Mouse (Mus musculus): Measurements from ENCODE around the gene Myo1d.

Myo1d gene

DNA sequence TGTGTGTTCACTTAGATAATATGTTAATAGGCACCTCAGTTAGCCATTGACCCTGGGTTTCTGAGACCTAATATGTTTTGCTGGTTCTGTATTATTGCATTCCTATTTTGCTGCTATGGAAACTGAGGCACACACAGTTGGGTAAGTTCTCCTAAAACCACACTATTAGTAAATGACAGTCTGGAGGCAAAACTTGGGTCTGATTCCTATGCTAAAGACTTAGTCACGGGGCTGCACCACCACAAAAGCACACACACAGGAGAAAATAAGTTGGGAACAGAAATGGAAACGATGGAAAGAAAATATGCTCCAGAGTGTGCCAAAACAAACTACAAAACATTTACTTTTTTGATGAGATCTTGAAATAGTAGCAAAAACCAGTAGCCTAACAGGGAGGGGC, 45.1 kb downstream of the Myo1d start:
- intact Hi-C loops (cut with DNase I) = no loop called here

DNA sequence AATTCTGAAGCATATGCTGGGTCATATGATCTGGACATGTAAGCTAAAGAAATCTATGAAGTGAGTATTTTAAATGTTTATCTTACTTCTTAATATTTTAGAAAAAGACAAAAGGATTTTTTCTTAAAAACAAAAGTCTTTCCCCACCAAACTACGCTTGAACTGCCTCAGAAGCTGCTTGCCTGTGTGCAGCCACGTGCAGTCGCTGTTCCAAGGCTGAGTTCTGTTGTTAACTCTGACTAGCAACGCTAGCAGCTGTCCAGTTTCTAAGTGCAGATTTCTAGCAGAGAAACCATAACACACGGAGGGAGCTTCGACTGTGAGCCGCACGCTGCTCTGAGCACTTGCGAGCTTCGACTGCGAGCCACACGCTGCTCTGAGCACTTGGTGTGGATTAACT, 55.1 kb downstream of the Myo1d start:
- intact Hi-C loops (cut with DNase I) = no loop called here

DNA sequence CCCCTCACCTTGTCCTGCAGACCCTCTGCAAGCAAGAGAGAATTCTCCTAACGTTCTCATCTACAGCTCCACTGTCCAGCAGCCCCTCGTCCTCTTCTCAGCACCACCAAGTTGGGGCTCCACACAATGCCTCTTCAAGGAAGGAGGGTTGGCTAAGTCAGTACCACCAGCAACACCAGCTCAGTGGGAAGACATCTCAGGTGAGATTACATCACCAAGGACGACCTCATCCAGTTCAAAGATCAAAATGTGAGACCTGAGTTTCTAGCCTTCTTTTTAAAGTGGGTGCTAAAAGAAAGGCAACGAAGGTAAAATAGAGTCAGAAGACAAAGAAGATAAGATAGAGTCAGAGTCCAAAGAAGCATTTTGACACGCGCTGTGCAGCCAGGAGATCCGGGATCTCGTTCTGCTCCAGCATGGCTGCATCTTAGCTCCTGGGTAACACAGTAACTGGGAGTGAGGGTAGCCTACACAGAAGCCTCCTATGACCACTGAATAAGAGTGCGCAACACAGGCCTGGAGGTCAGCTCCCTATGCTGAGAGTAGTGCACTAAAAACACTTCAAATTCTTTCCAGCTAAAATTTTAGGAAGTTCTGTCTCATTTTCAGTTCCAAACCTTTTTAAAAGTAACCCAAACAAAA, 56.3 kb downstream of the Myo1d start:
- intact Hi-C loops (cut with DNase I) = no loop called here

DNA sequence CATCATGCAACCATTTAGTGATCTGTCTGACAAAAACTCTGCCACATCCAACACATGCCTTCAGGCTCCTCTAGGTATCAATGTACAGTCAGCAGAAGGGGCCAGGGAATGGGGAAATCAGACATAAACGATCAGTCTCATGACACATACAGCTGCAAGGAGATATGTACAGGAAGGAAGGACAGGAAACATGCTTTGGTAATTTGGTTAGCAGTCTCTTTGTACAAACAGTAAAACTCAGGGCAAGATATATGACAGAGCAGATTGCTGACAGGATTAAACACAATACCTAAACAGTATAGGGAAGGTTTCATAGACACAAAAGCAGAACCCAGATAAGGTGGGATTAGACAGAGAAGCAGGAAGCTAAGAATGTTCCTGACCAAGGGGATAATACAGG, 60.8 kb downstream of the Myo1d start:
- intact Hi-C loops (cut with DNase I) = no loop called here

DNA sequence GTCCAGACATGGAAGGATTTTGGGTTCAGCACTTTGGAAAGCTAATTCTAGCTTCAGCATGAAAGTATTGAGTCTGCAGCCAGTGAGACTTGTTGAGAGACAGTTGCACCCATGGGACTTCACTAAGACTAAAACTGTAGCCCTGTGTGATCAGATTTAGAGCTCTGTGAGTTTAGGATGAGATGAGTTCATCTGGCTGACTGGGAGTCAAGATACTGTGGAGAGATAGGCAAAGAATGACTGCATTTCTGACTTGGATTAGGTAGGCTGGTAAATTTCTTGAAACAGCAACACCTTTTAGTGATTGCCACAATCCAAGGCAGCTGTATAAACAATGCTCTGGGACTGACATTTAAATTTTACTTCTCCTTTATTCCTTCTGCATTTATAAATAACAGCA, 61.8 kb downstream of the Myo1d start:
- intact Hi-C loops (cut with DNase I) = no loop called here

DNA sequence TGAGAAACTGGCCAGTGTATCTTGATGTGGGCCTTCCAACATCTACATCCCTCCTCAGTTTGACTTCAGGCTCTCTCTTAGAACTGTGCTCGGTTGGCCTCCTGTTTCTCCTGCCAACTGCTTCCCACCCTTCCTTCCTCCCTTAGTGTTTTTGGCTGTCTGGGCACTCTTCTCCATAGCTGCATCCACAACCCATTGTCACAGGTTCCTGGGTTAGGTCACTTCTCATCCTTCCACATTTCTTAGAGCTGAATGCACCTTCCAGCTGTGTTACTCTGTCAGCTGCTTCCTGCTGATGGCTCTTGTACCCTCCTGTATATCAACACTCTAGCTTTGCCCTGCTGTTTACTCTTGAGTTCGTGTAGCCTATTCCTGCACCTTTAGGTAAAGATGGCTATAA, 64.7 kb downstream of the Myo1d start:
- intact Hi-C loops (cut with DNase I) = no loop called here

DNA sequence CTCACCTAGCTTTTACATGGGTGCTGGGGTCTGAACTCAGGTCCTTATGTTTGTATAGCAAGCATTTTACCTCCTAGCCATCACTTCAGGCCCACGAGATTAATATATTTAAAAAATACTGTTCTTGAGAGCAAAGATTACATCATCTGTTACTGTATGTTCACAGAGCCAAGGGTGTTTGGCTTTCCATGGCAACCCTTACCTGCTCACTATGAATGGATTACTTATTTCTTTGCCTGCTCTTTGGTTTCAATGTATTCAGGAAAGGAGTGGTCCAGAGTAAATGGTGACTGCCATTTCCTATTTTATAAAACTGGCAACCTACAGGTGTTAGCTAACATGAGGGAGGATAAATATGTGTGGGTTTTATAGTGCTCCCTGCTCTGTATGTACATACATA, 66.1 kb downstream of the Myo1d start:
- intact Hi-C loops (cut with DNase I) = no loop called here

DNA sequence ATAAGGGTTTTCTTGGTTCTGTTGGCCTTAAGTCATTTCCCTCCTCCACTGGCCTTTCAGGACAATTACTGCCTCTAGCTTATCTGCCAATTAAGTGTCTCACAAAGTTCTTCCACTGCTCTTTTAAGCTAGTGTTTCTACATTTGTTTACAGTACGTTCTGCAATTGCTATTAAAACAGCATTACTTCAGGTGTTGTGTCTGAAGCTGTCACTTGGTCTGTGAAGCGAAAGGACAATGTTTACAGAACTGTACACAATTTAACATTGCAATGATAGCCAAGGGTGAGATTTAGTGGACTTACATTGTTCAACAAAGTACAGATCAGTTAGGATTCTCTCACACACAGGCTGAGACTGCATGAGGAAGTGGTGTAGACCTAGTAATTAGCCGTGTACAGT, 67.6 kb downstream of the Myo1d start:
- intact Hi-C loops (cut with DNase I) = no loop called here

DNA sequence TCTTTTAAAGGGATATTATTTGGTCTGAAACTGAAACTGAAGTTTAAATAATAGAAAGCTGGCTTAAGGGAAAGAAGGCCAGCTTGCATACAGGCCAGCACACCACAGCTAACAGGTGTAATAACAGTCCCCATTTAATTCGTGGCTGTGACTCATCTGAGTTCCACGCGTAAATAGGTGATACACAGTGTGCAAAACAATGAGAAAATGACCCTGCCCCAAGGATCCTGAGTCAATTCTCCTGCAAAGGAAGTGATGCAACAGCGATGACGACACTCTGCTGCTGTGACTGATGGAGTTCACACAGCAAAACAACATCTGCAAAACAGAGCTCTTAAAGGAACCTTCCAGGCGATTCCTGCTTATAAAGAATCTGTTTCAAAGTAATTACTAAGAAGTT, 68.5 kb downstream of the Myo1d start:
- intact Hi-C loops (cut with DNase I) = no loop called here

DNA sequence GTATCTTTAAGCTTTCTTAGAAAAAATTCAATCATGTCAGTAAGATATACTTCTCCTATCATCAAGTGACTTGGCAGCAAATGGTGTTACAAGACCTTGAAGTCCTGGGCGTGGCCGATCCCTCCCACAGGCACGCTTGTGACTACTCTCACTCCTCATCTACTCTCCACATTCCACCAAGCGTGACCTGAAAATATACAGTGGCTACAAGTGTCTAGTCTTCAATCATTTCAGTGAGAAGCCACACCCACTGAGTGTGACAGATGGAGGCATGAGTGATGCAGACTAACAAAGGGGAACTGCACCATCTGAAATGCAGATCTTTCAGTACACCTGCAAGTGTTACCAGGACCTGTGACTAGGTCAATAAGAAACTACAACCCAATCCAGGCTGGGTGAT, 79.2 kb downstream of the Myo1d start:
- intact Hi-C loops (cut with DNase I) = no loop called here

DNA sequence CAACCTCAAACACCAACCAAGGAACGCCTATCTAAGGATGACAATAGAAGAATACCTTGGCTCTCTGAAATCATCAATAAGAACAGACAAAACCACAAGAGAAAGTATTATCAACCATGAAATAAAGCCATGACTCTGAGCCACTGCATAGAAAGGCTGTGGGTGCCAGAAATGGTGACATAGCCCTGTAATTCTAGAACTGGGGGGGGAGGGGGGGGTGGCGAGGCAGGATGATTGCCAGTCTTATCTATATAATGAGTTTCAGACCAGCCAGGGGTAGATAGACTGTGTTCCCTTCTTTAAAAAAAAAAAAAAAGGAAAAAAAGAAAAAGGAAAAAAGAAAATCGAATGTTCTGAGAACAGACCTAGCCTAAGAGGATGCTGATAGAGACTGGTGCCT, 81.1 kb downstream of the Myo1d start:
- intact Hi-C loops (cut with DNase I) = loop anchor here (2.0 to 5.0 kb wide), 3 partner anchors 82 to 119 kb away; partner anchors contain the start of gene Myo1d

DNA sequence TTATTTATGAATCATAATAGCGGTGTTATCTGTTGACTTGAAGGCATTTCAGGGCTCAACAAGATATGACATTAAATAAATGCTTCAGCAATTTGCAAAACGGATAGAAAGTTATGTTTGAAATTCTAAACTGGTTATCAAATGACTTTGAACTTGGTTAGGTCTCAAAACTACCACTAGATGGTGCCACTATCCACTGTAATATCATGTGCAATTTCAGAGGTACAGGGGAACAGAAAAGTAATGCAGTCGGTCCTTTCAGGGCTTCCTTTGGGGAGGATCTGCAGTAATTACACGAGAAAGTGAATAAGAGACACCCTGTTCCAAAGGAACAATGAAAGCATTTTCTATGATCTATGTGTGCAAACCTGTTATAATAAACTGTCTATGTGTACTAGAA, 83.5 kb downstream of the Myo1d start:
- intact Hi-C loops (cut with DNase I) = loop anchor here (5.0 kb wide), 2 partner anchors 101 to 121 kb away; no protein-coding TSS in a partner anchor

DNA sequence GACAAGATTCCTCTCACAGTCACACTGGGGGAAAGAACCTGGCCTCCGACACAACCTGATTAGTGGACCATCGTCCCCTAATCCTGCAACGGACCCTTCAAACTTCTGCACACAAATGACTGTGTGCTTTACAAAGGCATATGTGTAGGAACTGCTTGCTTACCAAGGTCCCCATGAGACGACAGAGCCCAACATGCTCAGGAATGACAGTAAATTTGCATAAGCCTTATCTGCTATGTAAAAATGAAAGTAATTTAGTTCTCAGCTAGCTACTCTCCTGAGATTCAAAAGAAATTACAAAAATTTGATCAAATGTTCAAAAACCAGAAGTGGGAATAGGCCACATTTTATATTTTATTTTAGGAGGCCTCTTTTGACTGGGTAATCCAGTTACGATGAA, 95.2 kb downstream of the Myo1d start:
- intact Hi-C loops (cut with DNase I) = no loop called here

DNA sequence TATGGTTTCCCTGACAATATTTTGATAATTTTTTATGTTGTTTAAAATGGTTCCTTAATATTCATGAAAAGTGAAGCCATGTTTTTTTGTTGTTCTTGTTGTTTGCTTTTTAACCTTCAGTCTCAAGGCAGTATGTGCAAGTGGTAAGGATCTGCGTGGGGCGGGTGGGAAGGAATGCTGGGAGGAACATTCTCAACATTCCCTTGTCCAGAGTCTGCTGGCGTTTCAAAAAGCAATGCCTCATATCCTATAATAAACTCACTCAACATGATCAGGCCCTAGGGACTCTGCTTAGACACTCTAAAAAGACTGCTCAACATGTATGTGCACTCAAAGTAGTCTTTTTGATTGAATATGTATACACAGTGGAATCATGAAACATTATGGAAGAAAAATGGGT, 97.1 kb downstream of the Myo1d start:
- intact Hi-C loops (cut with DNase I) = no loop called here

DNA sequence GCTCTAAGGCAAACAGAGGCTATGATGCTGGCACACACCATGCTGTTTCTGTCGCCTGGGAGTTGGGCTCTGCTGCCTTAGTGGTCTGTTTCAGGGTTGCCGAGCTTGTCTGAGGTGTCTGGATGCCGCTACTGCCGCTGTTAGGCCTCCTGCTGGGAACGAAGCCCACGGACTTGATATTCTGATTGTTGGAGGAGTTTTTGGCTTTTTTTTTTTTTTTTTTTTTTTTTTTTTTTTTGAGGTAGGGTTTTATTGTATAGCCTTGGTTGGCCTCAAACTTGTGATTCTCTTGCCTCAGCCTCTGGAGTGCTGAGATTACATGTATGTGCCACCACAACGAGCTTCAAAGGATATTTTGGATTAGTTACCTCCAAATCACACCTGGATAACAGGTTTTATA, 106.8 kb downstream of the Myo1d start:
- intact Hi-C loops (cut with DNase I) = loop anchor here (5.0 kb wide), 1 partner anchor 246 kb away; the partner anchor contains the start of gene Psmd11

DNA sequence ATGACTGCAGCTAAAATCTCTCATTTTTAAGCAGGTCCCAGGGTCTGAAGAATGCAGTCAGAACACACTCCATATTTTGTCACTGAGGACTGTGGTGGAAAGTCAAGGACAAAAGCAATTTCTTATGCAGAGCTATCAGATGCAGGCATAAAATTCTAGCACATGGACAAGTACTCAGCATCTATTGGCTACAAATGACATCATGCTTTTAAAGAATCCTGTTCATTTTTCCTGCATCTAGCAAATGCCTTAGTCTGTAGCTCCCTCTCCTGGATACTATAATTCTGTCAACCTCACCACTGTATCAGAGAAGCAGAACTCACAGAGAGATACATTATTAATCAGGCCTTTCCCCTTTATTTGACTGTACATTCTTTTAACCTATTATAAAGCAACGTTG, 109.4 kb downstream of the Myo1d start:
- intact Hi-C loops (cut with DNase I) = loop anchor here (5.0 kb wide), 1 partner anchor 243 kb away; the partner anchor contains the start of gene Psmd11

DNA sequence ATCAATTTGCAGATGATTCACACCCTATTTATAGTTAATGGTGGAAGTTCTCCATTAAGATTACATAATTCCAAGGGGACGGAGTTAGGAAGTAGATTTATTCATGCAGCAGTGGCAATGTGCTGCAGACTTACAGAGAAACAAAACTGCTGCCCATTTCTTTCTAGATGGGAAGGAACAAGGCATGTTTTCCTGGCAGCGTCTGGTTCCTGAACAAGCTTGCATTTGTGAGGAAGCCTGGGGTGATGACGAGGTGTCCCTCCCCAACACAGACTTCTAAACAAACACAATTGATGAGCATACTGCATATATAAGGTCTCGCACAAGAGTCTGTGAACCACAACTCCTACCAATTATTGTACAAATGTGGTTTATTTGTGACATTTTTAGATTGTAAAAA, 109.9 kb downstream of the Myo1d start:
- intact Hi-C loops (cut with DNase I) = loop anchor here (5.0 kb wide), 1 partner anchor 243 kb away; the partner anchor contains the start of gene Psmd11

DNA sequence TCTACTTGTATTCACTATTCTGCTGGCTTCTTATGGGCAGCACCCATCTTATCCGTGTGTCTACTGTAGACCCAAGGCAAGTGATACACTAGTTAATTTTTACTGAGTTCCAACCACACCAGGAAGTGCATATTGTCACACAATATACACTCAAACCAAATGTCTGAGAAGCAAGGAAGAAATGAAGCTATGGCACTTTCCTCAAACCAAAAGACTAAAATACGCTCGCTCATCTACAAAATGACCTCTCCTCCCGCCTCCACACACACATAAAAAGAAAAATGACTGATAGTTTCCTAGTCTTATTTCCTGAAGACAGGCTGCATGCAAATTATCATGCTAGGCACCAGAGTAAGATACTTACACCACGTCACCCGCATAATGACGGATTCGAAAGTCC, 113.6 kb downstream of the Myo1d start:
- intact Hi-C loops (cut with DNase I) = no loop called here

DNA sequence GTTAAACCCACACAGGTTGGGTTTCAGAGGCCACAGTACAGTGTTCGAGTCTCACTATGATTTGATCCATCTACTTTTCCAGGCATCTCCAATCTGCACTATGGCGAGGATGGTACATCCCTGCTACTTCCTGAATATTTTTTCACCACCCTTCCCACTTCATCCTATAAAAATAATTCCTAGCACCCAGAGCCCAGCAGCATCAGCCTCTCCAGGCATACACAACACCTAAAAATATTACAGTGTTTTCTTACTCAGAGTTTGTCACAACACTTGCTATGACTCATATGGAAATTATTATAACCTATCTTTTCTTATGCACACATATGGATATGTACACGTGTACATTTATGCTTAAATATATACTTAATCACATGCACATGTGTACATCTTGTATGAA, 115.6 kb downstream of the Myo1d start:
- intact Hi-C loops (cut with DNase I) = no loop called here

DNA sequence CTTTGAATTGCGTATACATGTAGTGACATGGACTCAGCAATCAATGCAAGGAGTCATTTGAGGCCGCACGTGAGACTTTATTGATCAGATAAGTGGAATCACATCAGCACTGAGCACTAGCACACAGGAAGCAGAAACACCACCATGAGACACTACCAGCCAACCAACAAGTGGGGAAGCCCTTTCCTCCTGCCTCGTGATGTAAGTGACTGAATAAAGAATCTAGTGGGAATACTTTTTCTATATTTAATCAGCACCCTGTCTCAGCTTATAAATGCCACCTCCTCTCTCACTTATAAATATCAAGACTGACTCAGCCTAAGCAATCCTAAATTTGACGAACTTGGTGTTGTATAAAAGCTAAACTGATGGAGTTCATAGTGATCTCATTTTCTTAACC, 134.7 kb downstream of the Myo1d start:
- intact Hi-C loops (cut with DNase I) = no loop called here

DNA sequence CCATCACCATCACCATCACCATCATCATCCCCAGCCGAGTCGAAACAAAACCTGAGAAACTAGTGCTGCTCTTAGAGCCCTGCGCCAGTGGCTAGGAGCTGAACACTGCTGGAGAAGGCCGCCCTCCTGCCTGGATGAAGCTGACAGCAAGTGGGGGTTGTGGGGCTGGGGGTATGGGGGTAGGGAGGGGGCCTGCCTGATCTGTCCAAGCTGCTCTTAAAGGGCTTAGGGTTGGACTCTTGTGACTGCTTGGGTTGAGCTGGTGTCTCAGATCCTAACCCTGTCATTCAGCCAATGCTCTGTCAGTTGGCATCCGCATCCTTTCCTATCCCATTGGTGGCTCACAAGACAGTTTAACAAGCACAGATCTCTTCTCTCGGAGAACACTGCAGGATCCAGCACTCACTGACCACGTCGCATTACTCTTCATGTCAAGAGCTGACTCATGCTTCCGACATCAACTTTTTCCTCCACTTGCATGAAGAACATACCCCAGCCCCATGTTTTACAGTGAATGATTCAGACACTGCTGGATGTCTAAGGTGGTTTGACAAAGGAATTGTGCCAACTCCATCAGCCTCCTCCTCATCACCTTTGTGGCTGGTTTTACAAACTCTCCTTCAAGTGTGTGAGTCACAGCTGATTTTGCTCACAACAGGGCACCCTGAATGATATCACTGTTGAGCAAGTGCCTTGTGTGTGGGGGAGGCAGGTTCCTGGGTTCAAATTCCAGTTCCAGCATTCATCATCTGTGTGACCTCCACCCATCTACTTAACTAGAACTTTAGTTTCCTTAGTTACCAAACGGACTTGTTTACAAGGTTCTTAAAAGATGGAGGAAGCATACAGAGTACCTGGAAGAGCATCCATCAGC, 150.6 kb downstream of the Myo1d start:
- intact Hi-C loops (cut with DNase I) = no loop called here

DNA sequence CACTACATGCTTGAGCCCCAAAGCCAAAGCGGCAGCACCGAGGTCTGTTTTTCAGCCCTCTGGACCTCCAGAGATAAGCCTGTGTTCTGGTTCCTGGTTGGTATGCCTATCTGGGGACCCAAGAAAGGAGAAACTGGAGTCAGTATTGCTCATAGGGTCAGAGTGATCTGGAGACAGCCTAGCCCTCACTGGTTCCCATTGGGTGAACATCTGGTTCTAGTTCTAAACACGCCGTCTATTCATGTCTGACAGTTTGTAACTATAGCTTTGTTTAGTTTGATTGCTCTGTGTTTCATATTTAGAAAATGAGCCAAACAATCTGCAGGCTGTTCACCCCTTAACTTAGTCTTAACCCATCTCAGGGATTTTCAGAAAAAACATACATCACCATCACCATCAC, 151.2 kb downstream of the Myo1d start:
- intact Hi-C loops (cut with DNase I) = no loop called here

DNA sequence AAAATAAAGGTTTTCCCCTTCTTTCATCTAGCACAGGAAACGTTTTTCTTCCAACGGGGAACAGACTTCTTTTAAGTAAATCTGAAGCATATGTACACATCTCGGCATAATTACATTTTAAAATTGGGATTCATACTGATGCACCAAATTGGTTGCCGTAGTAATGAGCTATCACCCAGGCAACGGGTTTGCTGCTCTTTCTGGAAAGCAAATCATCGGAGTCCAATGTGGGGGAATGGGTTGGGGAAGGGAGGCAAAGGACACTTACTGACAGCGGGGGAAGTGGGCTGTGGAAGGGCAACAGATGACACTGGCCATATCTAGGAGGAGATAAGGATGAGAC, 156.8 kb downstream of the Myo1d start:
- intact Hi-C loops (cut with DNase I) = no loop called here
